Mouse (Mus musculus) embryonic facial prominence, embryonic 13.5 days (tissue): ENCODE measurements around the gene Nebl. TPM values are rescaled to one million over a fixed set of nuclear protein-coding genes. Genes with fewer than 3 reads are reported as not detected.
A peak's percentile ranks its signal among the peaks of the same experiment; 100 is the strongest.

ENCODE experiments used
- ATAC-seq: fragments of 200-750 bp; cut with Nextera tagmentation; 2 replicates; pipeline ENCODE4 v1.8.0; 2017; ENCODE audit warnings: low read depth; ENCODE audit not compliant: insufficient number of reproducible peaks, insufficient read depth, low FRiP score, low TSS enrichment
- H3K27ac ChIP-seq: fragments of 300-500 bp; sonication (generic); 2 replicates; pipeline ENCODE4 v1.5.1; 2015; ENCODE audit warnings: moderate library complexity, mild to moderate bottlenecking, inconsistent platforms
- H3K27me3 ChIP-seq: fragments of 300-500 bp; sonication (generic); 2 replicates; pipeline ENCODE4 v1.6.1; 2015; ENCODE audit warnings: mild to moderate bottlenecking, inconsistent platforms
- H3K36me3 ChIP-seq: fragments of 300-500 bp; sonication (generic); 2 replicates; pipeline ENCODE4 v1.6.1; 2015; ENCODE audit warnings: mild to moderate bottlenecking, inconsistent platforms
- H3K4me1 ChIP-seq: fragments of 300-500 bp; sonication (generic); 2 replicates; pipeline ENCODE4 v1.6.1; 2015; ENCODE audit warnings: inconsistent platforms
- H3K4me2 ChIP-seq: fragments of 300-500 bp; sonication (generic); 2 replicates; pipeline ENCODE4 v1.6.1; 2015; ENCODE audit warnings: moderate library complexity, mild to moderate bottlenecking, inconsistent platforms
- H3K4me3 ChIP-seq: fragments of 300-500 bp; sonication (generic); 2 replicates; pipeline ENCODE4 v1.5.1; 2015; ENCODE audit warnings: mild to moderate bottlenecking, inconsistent platforms
- H3K9ac ChIP-seq: fragments of 300-500 bp; sonication (generic); 2 replicates; pipeline ENCODE4 v1.6.1; 2015; ENCODE audit warnings: mild to moderate bottlenecking, inconsistent platforms
- H3K9me3 ChIP-seq: fragments of 300-500 bp; sonication (generic); 2 replicates; pipeline ENCODE4 v1.6.1; 2016; ENCODE audit warnings: inconsistent platforms
- WGBS: fragments of 180-500 bp; shearing (Covaris S2); methylation state at CpG from one replicate; pipeline ENCODE4 v1.1.7; 2015; ENCODE audit warnings: mixed read lengths; 5-methylcytosine and 5-hydroxymethylcytosine counted together
- polyA plus RNA-seq: library from polyadenylated mRNA; unstranded; fragments of >200 nt; fragmentation: Nextera tagmentation; extraction: Ambion mirVana; gene quantifications from 2 replicates; pipeline ENCODE4 v1.2.1, GENCODE M21; 2015

Gene Nebl
- polyA plus RNA-seq, 1 experiment from 2014 or later: 16.2 TPM

DNA sequence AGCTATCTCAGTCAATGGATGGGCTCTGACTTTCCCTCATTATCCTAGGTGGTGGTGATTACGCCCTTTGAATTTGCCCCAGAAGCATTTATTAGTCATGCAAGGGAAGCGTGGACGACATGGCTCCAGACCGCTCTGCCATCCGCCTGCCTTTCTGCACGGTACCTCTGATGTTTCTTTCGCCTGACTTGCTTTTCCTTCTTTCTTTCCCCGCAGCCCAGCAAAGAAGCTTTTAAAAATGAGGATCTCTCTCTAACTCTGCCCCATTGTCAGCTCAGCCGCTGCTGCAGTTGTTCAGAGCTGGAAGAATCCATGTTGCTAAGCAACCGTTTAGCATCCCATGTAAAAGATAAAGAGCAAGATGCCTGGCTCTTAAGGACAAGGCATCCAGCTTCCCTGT, 61.3 kb downstream of the Nebl start:
- Histone ChIP-seq H3K9me3 (no peaks in the 10 kb centered on the region), H3K27ac (no peak overlapping the region), H3K4me1 (peaks cover 10% of the 10 kb centered on the region), H3K4me2 (no peak overlapping the region), H3K27me3 (no peaks in the 10 kb centered on the region), H3K9ac (no peak overlapping the region), H3K4me3 (no peak overlapping the region), H3K36me3 (no peaks in the 10 kb centered on the region)
- ATAC-seq: no peak
- WGBS: 27% methylated on average over 10 of the region's 10 CpGs

DNA sequence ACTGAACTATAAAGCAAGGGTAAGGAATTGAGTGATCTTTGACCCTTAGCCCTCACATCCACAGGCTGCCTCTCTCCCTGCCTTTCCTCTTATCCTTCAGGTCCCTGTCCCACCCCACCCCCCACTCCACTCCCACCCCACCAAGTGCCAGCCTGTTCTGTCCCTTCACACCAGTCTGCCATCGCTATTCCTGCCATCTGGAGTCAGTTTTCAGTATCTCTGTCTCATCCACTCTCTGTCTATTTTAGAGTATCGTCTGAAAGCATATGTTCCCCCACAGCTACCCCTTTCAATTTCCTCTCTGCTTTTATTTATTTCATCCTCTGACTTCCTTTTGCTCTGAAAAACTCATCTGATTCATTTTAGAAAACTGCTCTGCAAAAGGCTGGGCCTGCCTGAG, 62.3 kb downstream of the Nebl start:
- ATAC-seq: no peak
- Histone ChIP-seq H3K9ac (no peak overlapping the region), H3K9me3 (no peaks in the 10 kb centered on the region), H3K36me3 (no peaks in the 10 kb centered on the region), H3K4me3 (no peak overlapping the region), H3K4me1 (peaks cover 10% of the 10 kb centered on the region), H3K27ac (no peak overlapping the region), H3K4me2 (no peak overlapping the region), H3K27me3 (no peaks in the 10 kb centered on the region)
- WGBS: 23% methylated on average over 2 of the region's 2 CpGs

DNA sequence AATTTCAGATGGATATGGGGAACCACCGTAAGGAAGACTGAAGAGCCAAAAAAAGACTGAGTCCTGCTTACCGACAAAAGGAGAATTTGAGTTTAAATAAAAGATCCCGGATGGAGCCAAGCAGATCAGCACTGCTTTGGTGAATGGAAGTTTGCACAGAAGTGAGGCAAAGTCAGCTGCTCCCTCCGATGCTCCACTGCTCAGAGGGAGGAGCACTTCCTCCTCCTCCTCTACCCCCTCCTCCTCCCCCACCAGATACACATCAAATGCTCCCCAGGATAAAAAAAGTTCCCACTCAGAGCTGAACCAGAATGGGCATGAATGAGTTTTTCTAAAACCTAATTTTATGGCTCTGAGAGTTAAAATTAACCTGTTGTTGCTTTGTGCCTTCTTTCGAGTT, 73.1 kb downstream of the Nebl start:
- no peak for ATAC-seq
- Histone ChIP-seq H3K4me2 (peak overlapping the region; percentile 14; the same call in 1 of the 2 replicates), H3K9me3 (no peaks in the 10 kb centered on the region), H3K4me1 (peaks cover 10% of the 10 kb centered on the region; the same call in 1 of the 2 replicates), H3K27ac (no peak overlapping the region), H3K27me3 (no peaks in the 10 kb centered on the region; the same call in 1 of the 2 replicates), H3K9ac (no peak overlapping the region), H3K36me3 (no peaks in the 10 kb centered on the region), H3K4me3 (no peak overlapping the region)
- WGBS: 56% methylated on average over 5 of the region's 5 CpGs

DNA sequence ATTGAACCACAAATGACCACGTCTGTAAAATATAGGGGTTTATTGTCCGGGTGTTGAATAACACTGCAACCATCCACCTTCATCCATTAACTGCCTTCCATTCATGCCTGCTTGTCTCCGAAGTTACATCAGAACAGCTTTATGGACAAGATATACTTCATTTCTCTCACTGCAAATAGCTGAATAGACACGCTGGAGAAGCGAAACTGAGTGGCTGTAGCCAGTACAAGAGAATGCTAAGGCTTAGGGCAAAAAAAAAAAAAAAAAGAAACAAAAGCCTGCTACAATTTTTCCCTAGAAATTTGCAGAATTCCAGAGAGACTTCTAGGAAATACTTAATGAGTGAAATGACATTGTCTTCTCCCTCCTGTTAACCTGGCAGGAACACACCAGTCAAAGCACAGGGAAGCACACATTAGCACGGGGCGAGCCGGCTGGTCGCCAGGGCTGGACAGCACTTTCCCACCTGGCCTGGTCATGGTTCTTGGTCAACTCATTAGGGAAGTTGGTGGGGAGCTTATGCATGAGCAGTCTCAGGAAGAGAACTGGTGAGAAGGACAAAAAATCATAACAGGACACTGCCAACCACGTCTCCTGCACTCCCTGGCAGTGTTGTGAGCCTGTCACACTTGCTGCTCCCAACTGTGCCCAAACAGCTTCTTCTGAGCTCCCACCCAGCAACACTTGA, 81.0 kb downstream of the Nebl start:
- WGBS: 69% methylated on average over 10 of the region's 10 CpGs
- peaks cover 6% of the 10 kb centered on the region for H3K4me1 ChIP-seq
- ATAC-seq: no peak

DNA sequence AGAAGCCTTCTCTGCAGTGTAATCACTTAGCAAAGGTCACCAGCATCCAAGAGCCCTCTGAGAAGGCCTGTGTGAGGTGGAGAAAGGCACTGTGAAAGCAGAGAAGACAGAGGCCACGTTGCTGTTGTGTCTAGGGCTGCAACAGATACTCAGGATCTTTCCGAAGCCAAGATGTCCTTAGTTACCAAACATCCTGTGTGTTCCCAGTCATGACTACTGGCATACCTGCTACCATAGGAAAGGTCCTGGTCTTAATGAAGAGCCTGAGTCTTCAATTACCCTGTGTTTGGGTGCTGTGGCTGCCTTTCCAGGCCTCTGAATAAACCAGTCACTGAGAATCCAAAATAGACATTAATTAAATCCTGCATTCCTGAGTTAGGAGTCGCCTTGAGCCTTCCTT, 81.5 kb downstream of the Nebl start:
- no peak overlapping the region for H3K4me2 ChIP-seq
- H3K9ac ChIP-seq: no peak overlapping the region
- peaks cover 8% of the 10 kb centered on the region for H3K4me1 ChIP-seq
- H3K4me3 ChIP-seq: no peak overlapping the region
- H3K36me3 ChIP-seq: no peaks in the 10 kb centered on the region
- H3K27ac ChIP-seq: no peak overlapping the region
- 46% methylated on average over 3 of the region's 3 CpGs for WGBS
- ATAC-seq: no peak
- H3K27me3 ChIP-seq: no peaks in the 10 kb centered on the region
- H3K9me3 ChIP-seq: no peaks in the 10 kb centered on the region

More for the DNA sequence above, 81.0 kb downstream of the Nebl start:
- no peak overlapping the region for H3K4me3 ChIP-seq
- H3K36me3 ChIP-seq: no peaks in the 10 kb centered on the region
- H3K27ac ChIP-seq: no peak overlapping the region
- no peak overlapping the region for H3K9ac ChIP-seq
- H3K27me3 ChIP-seq: no peaks in the 10 kb centered on the region
- H3K4me2 ChIP-seq: no peak overlapping the region
- H3K9me3 ChIP-seq: no peaks in the 10 kb centered on the region

DNA sequence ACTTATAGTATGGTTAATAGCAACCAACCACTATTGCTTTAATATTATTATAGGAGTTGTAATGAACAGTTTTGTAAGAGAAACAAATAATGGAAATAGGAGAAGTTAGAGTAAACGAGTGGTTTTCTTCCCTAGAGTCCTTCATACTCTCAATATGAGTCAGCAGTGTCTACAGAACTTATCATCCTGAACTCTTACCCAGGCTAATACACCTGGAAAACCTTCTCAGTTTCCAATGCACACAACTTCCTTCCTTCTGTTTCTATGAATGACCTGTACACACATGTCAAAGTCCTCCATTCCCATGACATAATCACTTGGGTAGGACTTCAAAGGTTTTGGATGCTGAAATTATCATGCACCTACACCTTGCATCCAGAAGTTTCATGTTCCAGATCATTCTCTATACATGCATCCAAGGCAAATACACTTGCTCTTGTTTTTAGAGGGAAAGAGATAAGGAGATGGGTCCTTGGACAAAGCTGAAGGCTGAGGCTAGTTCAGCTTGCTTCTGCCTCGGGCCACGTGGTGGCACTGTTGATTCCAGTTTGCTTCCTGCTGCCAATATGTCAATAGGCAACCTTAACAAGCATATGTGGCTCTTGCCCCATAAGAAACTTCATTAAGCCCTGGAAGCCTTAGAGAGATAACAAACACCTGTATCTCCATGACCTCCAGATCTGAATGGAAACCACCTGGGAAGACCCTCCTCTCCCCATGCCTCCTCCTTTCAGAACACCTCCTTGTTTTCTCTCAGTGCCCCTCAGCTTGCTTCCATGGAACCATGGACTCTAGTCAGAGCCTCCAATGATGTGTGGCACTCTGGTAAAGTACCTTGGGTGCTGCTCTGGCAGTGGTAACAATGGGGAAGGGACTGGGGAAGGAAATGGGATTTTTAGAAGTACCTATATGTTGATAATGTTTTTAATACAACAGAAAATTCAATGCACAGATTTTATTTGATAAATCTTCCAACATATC, 86.7 kb downstream of the Nebl start:
- Histone ChIP-seq H3K9ac (no peak overlapping the region), H3K27me3 (0 out of 2 replicates have a peak, but pooled peaks cover 3% of the 10 kb centered on the region), H3K9me3 (no peaks in the 10 kb centered on the region), H3K4me1 (peaks cover 4% of the 10 kb centered on the region), H3K36me3 (no peaks in the 10 kb centered on the region), H3K4me3 (no peak overlapping the region), H3K4me2 (no peak overlapping the region), H3K27ac (no peak overlapping the region)
- ATAC-seq: no peak
- WGBS: 29% methylated on average over 3 of the region's 3 CpGs

DNA sequence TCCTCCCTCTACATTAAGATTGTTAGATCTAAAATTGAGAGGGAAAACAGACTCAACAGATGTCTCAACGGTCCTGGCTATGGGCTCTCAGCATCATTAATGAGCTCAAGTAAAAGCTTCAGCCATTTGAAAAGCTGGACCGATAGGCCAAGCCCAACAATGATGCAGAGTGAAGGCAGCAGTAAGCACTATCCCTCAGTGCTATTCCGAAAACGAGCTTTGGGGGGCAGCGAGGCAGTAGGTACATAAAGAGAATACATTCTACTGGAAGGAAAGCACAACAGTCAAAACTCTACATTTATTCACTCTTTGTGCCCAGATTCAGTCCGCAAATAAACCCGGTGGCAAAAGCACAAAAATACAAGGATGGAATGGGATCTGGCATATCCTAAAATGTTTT, 87.4 kb downstream of the Nebl start:
- Histone ChIP-seq H3K36me3 (no peaks in the 10 kb centered on the region), H3K27me3 (0 out of 2 replicates have a peak, but pooled peaks cover 3% of the 10 kb centered on the region), H3K4me2 (no peak overlapping the region), H3K9ac (no peak overlapping the region), H3K4me3 (no peak overlapping the region), H3K27ac (no peak overlapping the region), H3K4me1 (0 out of 2 replicates have a peak, but pooled peaks cover 5% of the 10 kb centered on the region), H3K9me3 (no peaks in the 10 kb centered on the region)
- no peak for ATAC-seq
- WGBS: 56% methylated on average over 7 of the region's 7 CpGs

DNA sequence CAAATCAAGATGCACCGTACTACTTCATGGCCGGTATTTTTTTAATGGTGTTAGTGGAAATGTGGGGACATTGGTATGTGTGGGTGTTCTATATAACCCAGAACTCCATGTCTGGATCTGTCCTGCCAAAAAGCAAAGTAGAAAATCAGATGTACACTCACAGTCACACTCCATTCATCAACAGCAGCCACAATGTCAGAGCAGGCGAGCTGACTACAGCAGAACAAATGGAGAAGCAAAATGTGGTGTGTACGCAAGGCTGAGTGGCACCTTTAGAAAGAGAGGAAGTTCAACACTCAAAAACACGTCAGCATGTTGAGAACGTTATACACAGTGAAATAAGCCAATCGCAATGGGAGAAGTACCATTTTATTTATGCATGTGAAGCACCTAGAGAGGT, 88.5 kb downstream of the Nebl start:
- Histone ChIP-seq H3K27me3 (0 out of 2 replicates have a peak, but pooled peaks cover 3% of the 10 kb centered on the region), H3K4me1 (0 out of 2 replicates have a peak, but pooled peaks cover 10% of the 10 kb centered on the region), H3K27ac (no peak overlapping the region), H3K4me2 (no peak overlapping the region), H3K9me3 (no peaks in the 10 kb centered on the region), H3K9ac (no peak overlapping the region), H3K4me3 (no peak overlapping the region), H3K36me3 (no peaks in the 10 kb centered on the region)
- WGBS: 83% methylated on average over 7 of the region's 7 CpGs
- no peak for ATAC-seq

DNA sequence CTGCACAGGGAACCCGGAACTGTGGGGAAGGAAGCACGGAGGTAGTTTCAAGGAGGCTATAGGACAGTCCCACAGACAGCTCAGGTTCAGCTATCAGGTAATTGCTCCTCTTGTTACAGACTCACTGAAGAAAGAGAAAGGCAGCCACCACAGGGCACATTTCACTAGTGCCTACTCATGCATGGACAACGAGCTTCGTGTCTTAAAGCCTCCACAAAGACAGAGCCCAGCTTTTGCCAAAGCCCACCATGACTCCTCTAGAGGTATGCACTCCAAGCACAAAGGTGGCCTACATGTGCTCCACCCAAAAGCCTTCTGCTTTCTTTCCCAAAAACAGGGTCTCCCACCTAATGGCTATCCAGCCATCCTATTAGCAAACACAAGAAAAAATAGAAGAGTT, 90.4 kb downstream of the Nebl start:
- Histone ChIP-seq H3K36me3 (no peaks in the 10 kb centered on the region), H3K4me2 (no peak overlapping the region), H3K27me3 (0 out of 2 replicates have a peak, but pooled peaks cover 3% of the 10 kb centered on the region), H3K4me3 (no peak overlapping the region), H3K9me3 (no peaks in the 10 kb centered on the region), H3K27ac (no peak overlapping the region), H3K9ac (no peak overlapping the region), H3K4me1 (0 out of 2 replicates have a peak, but pooled peaks cover 10% of the 10 kb centered on the region)
- no peak for ATAC-seq
- 77% methylated on average over 4 of the region's 4 CpGs for WGBS

DNA sequence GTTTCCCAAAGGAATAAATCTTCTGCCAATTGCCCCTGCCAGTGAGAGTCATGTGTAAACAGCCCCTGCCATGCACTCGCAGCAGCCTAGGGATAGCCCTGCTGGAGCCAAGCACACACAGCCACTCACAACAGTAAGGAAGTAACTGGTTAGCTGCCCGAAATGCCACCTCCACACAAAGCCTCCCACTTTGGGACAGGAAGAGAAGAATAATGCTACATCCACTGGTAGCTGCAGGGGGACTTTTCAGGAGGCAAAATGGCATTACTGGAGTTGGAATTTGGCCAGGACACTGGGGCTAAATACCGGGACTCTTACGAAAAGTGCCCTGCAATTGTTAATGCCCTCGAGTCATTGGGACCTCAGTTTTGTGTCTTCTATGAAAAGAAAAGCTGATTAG, 92.6 kb downstream of the Nebl start:
- Histone ChIP-seq H3K4me2 (no peak overlapping the region), H3K9ac (no peak overlapping the region), H3K9me3 (no peaks in the 10 kb centered on the region), H3K27me3 (0 out of 2 replicates have a peak, but pooled peaks cover 3% of the 10 kb centered on the region), H3K36me3 (no peaks in the 10 kb centered on the region), H3K4me3 (no peak overlapping the region), H3K27ac (no peak overlapping the region), H3K4me1 (0 out of 2 replicates have a peak, but pooled peaks cover 7% of the 10 kb centered on the region)
- no peak for ATAC-seq
- 19% methylated on average over 5 of the region's 5 CpGs for WGBS

DNA sequence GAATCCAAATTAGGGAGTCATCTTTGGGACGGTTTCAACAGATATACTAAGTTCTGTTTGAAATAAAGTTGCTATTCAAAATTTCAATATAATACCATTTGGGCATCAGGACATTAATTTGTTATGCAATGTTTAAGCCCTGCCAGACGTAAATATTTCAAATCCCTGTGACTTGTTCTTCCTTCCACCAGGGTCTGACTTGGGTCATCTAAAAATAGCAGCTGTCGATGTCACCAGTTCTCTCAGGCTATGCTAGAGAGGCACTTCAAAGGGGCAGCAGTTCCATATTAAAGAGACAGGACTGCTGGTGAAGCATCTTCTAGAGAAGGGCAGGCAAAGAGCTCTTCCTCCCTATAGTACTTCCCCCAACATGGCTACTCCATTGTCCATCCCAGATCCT, 107.3 kb downstream of the Nebl start:
- Histone ChIP-seq H3K4me1 (no peaks in the 10 kb centered on the region), H3K27ac (no peak overlapping the region), H3K4me3 (no peak overlapping the region), H3K9ac (no peak overlapping the region), H3K36me3 (no peaks in the 10 kb centered on the region), H3K27me3 (no peaks in the 10 kb centered on the region), H3K9me3 (no peaks in the 10 kb centered on the region), H3K4me2 (no peak overlapping the region)
- no peak for ATAC-seq
- 49% methylated on average over 3 of the region's 3 CpGs for WGBS
